Mouse (Mus musculus): ENCODE measurements around the gene Ccdc13.

The Ccdc13 gene

GRCm38 (mm10) chr9:121760271-121761090 lies 78.8 kb downstream of the Ccdc13 start:
- DNase-seq (ENCODE audit: low read depth, low spot score): peak; percentile 77

- DNase-seq (ENCODE audit: low read depth, low spot score): peak; percentile 71
These were observed 79.9 kb downstream of the Ccdc13 start, which contains the start of gene Zfp651 for GRCm38 (mm10) chr9:121759091-121760081. Gene Zfp651, plus strand, starts transcription at chr9:121759330.

GRCm38 (mm10) chr9:121757835-121758814 lies 81.1 kb downstream of the Ccdc13 start:
- no peak for DNase-seq (ENCODE audit: low read depth, low spot score)

DNA sequence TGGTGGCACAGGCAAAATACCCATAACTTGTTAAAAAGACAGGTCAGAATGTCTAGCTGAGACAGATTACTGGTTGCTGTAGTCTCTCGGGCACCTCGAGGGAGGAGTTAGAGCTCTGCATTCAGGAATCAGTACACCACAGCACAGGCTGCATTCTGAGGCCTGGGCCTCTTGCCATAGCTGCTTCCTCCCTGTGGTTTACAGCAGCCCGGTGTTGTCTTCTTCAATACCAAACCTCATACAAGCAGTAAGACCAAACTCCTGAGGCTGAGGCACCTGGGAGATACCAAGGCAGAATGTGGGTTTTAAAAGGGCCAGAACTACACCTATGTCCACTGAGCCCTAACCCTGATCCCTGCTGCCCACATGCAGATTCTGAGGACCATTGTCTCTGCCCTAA lies 81.8 kb downstream of the Ccdc13 start:
- DNase-seq (ENCODE audit: low read depth, low spot score): no peak

DNA sequence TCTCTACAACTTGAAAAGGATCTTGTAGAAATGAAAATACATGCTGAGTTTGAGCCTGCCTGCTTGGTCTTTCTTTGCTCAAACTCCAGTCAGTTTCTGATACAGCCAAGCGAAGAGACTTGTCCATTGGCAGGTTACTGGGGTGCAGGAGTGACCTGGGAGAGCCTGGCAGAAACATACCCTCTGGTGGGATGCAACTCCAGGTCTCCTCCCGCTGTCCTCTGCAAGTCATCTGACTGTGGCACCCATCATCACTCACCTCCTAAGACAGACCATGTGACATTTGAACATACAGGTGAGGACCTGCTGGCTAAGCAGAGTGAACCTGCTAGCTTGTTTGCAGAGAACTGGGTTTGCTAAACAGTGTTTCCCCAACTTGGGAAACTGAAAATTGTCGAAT lies 82.5 kb downstream of the Ccdc13 start:
- no peak for DNase-seq (ENCODE audit: low read depth, low spot score)

- DNase-seq (ENCODE audit: low read depth, low spot score): no peak
These were observed 84.6 kb downstream of the Ccdc13 start for GRCm38 (mm10) chr9:121754624-121755023.

DNA sequence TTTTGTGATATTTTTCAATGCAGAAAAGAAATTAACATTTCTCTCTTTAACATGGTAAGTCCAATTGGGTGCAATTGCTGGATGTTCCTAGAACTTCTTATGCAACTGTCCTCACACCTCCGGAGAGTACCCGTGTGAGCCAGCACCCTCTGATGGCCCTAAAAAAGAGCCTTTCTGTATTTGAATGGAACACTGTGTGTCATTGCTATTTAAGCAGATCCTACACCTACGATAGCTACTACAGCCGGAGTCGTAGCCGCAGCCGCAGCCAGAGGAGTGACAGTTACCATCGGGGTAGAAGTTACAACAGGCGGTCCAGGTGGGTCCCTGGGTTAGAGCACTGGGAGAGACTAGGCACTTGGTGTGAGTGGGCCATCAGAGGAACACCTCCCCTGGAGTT lies 86.5 kb downstream of the Ccdc13 start:
- DNase-seq (ENCODE audit: low read depth, low spot score): no peak
